Mouse (Mus musculus) midbrain, postnatal 0 days (tissue): ENCODE measurements around the gene Gmcl1. TPM values are rescaled to one million over a fixed set of nuclear protein-coding genes. Genes with fewer than 3 reads are reported as not detected.

Source experiments
- ATAC-seq: fragments of 200-750 bp; cut with Nextera tagmentation; 2 replicates; pipeline ENCODE4 v1.8.0; 2017; ENCODE audit warnings: moderate number of reproducible peaks, mild to moderate bottlenecking, moderate TSS enrichment, moderate library complexity; ENCODE audit not compliant: low FRiP score
- DNase-seq: peaks from one replicate; pipeline ENCODE4 v3.0.0-alpha.2; 2015; ENCODE audit warnings: low spot score
- H3K27ac ChIP-seq: fragments of 300-500 bp; sonication (generic); 2 replicates; pipeline ENCODE4 v1.5.1; 2014; ENCODE audit warnings: low read depth, mild to moderate bottlenecking, low read length, mixed read lengths
- H3K27me3 ChIP-seq: fragments of 300-500 bp; sonication (generic); 2 replicates; pipeline ENCODE4 v1.6.1; 2014; ENCODE audit warnings: low read length, control low read depth, mixed read lengths; ENCODE audit not compliant: insufficient read depth
- H3K36me3 ChIP-seq: fragments of 300-500 bp; sonication (generic); 2 replicates; pipeline ENCODE4 v1.6.1; 2014; ENCODE audit warnings: low read length, control low read depth, mixed read lengths; ENCODE audit not compliant: insufficient read depth
- H3K4me1 ChIP-seq: fragments of 300-500 bp; sonication (generic); 2 replicates; pipeline ENCODE4 v1.6.1; 2014; ENCODE audit warnings: mild to moderate bottlenecking, control low read depth, antibody characterized with exemption, low read length, mixed read lengths; ENCODE audit not compliant: insufficient read depth
- H3K4me2 ChIP-seq: fragments of 300-500 bp; sonication (generic); 2 replicates; pipeline ENCODE4 v1.6.1; 2014; ENCODE audit warnings: low read depth, mild to moderate bottlenecking, low read length, mixed read lengths; ENCODE audit not compliant: poor library complexity, severe bottlenecking
- H3K4me3 ChIP-seq: fragments of 300-500 bp; sonication (generic); 2 replicates; pipeline ENCODE4 v1.5.1; 2014; ENCODE audit warnings: low read depth, mild to moderate bottlenecking, low read length, moderate library complexity
- H3K9ac ChIP-seq: fragments of 300-500 bp; sonication (generic); replicated peaks from 2 replicates; pipeline ENCODE4 v1.6.1; 2014; ENCODE audit warnings: mild to moderate bottlenecking, low read length, moderate library complexity, mixed read lengths; ENCODE audit not compliant: poor library complexity, severe bottlenecking
- H3K9me3 ChIP-seq: fragments of 300-500 bp; sonication (generic); 2 replicates; pipeline ENCODE4 v1.6.1; 2016; ENCODE audit warnings: low read length, control low read depth
- CTCF ChIP-seq: IDR thresholded peaks from 2 replicates; pipeline ENCODE4 v1.5.1; 2016; ENCODE audit warnings: antibody characterized with exemption, mild to moderate bottlenecking
- WGBS: fragments of 180-500 bp; shearing (Covaris S2); extraction: QIAGEN DNeasy Blood & Tissue Kit; methylation state at CpG from one replicate; pipeline ENCODE4 v1.1.7; 2014; 5-methylcytosine and 5-hydroxymethylcytosine counted together
- polyA plus RNA-seq: library from polyadenylated mRNA; unstranded; fragments of >200 nt; fragmentation: Nextera tagmentation; extraction: Ambion mirVana; gene quantifications from 2 replicates; pipeline ENCODE4 v1.2.1, GENCODE M21; 2015
- total RNA-seq: library from RNA; depleted of rRNA; stranded (reverse); fragments of >200 nt; gene quantifications from 2 replicates; pipeline ENCODE4 v1.2.3, GENCODE M21; 2014; rRNA removed

Gmcl1 gene
- 18.0 and 26.7 TPM in 2 replicates for total RNA-seq
- 18.7 and 22.4 TPM in 2 replicates for polyA plus RNA-seq

- Histone ChIP-seq H3K9me3 (no peaks in the 10 kb centered on the region), H3K27ac (peak within 1 kb of the TSS; percentile 92), H3K4me1 (peaks cover 5% of the 10 kb centered on the region; the same call in 1 of the 2 replicates), H3K27me3 (no peaks in the 10 kb centered on the region), H3K9ac (peak within 1 kb of the TSS; percentile 91), H3K36me3 (no peaks in the 10 kb centered on the region), H3K4me3 (peak within 1 kb of the TSS; percentile 96), H3K4me2 (peak within 1 kb of the TSS; percentile 92)
- no peak for TF ChIP-seq CTCF
- DNase-seq: peak; percentile 98
- under 1% methylated on average over 57 of the region's 59 CpGs for WGBS
- peak; percentile 93 for ATAC-seq
These were observed at the start of gene Gmcl1 for GRCm38 (mm10) chr6:86733183-86733876. Gene Gmcl1, minus strand, starts transcription at chr6:86733383.

GRCm38 (mm10) chr6:86782342-86782741, 49.2 kb upstream of the Gmcl1 start:
- TF ChIP-seq CTCF: no peak
- H3K9me3 ChIP-seq: no peaks in the 10 kb centered on the region
- 92% methylated on average over 3 of the region's 3 CpGs for WGBS

GRCm38 (mm10) chr6:86781361-86781957, 48.3 kb upstream of the Gmcl1 start:
- TF ChIP-seq CTCF: no peak
- Histone ChIP-seq H3K9me3 (no peaks in the 10 kb centered on the region), H3K4me1 (no peaks in the 10 kb centered on the region), H3K4me2 (no peak overlapping the region), H3K9ac (no peak overlapping the region), H3K36me3 (no peaks in the 10 kb centered on the region), H3K4me3 (no peak overlapping the region), H3K27ac (no peak overlapping the region), H3K27me3 (no peaks in the 10 kb centered on the region)
- WGBS: 38% methylated on average over 2 of the region's 2 CpGs
- no peak for DNase-seq
- ATAC-seq: no peak

More at GRCm38 (mm10) chr6:86782342-86782741, 49.2 kb upstream of the Gmcl1 start:
- Histone ChIP-seq H3K4me1 (no peaks in the 10 kb centered on the region), H3K9ac (no peak overlapping the region), H3K36me3 (no peaks in the 10 kb centered on the region), H3K27me3 (no peaks in the 10 kb centered on the region), H3K27ac (no peak overlapping the region), H3K4me2 (no peak overlapping the region), H3K4me3 (no peak overlapping the region)
- no peak for DNase-seq
- ATAC-seq: no peak

GRCm38 (mm10) chr6:86778910-86779594, 45.9 kb upstream of the Gmcl1 start:
- Histone ChIP-seq H3K4me3 (no peak overlapping the region), H3K27ac (no peak overlapping the region), H3K9me3 (no peaks in the 10 kb centered on the region), H3K4me2 (no peak overlapping the region), H3K36me3 (no peaks in the 10 kb centered on the region), H3K27me3 (no peaks in the 10 kb centered on the region), H3K9ac (no peak overlapping the region), H3K4me1 (no peaks in the 10 kb centered on the region)
- no peak for TF ChIP-seq CTCF
- WGBS: 90% methylated on average over 10 of the region's 10 CpGs
- DNase-seq (no peak), ATAC-seq (no peak)

GRCm38 (mm10) chr6:86777181-86777580, 44.0 kb upstream of the Gmcl1 start:
- Histone ChIP-seq H3K36me3 (no peaks in the 10 kb centered on the region), H3K4me2 (no peak overlapping the region), H3K9me3 (no peaks in the 10 kb centered on the region), H3K4me3 (no peak overlapping the region), H3K4me1 (no peaks in the 10 kb centered on the region), H3K27me3 (no peaks in the 10 kb centered on the region), H3K9ac (no peak overlapping the region), H3K27ac (no peak overlapping the region)
- DNase-seq: no peak
- no peak for ATAC-seq
- no peak for TF ChIP-seq CTCF
- 78% methylated on average over 3 of the region's 3 CpGs for WGBS

GRCm38 (mm10) chr6:86776706-86777071, 43.5 kb upstream of the Gmcl1 start:
- Histone ChIP-seq H3K36me3 (no peaks in the 10 kb centered on the region), H3K4me3 (no peak overlapping the region), H3K9ac (no peak overlapping the region), H3K9me3 (no peaks in the 10 kb centered on the region), H3K27me3 (no peaks in the 10 kb centered on the region), H3K4me2 (no peak overlapping the region), H3K27ac (no peak overlapping the region), H3K4me1 (no peaks in the 10 kb centered on the region)
- 47% methylated on average over 4 of the region's 4 CpGs for WGBS
- no peak for ATAC-seq
- TF ChIP-seq CTCF: peak; percentile 52; the same call in 1 of the 2 replicates
- DNase-seq: peak; percentile 5
